Mouse (Mus musculus): ENCODE measurements around the gene Ahcyl1. TPM values are rescaled to one million over a fixed set of nuclear protein-coding genes. Genes with fewer than 3 reads are reported as not detected.
"Not testable (repeated sequence)": the region's sequence is repeated elsewhere in the genome, so short reads cannot be mapped to it uniquely, and the experiment has no call there.

Gene Ahcyl1
- total RNA-seq, 2 experiments from 2014 or later: 9.2 to 21.7 TPM

- no peak for ATAC-seq (replicated peaks; ENCODE audit: low FRiP score, poor library complexity, severe bottlenecking)
Measured at GRCm38 (mm10) chr3:107664641-107665040, 31.7 kb downstream of the Ahcyl1 start.

DNA sequence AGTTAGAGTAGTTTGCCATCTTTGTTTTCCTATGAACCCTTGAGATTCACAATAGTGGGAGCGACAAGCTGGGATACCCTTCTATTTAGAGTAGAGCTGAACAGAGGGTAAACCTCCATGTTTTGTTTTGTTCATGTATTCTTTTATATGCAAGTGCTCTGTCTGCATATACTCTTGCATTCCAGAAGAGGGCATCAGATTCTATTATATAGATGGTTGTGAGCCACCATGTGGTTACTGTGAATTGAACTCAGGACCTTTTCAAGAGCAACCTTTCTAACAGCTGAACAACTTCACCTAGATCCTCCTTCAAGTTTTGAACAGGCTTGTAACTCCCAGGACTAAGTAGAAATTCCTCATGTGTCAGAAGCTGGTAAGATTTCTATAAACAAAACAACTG lies 37.4 kb downstream of the Ahcyl1 start:
- ATAC-seq (replicated peaks; ENCODE audit: low FRiP score, poor library complexity, severe bottlenecking): no peak

DNA sequence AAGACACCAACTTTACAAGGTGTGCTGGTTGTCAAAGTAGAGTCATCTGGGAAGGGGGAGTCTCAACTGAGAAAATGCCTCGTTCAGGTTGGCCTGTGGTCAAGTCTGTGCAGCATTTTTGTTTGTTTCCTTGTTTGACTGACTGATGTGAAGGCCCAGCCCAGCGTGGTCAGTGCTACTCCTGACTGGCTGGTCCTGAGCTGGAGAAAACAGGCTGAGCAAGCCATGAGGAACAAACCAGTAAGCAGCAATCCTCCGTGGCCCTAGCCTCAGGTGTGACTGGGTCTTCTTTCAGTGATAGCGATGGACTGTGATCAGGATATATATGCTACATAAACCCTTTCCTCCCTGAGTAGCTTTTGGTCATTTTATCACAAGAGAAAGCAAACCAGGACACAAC lies 39.5 kb downstream of the Ahcyl1 start:
- no peak for ATAC-seq (replicated peaks; ENCODE audit: low FRiP score, poor library complexity, severe bottlenecking)

GRCm38 (mm10) chr3:107656151-107656550 lies 40.2 kb downstream of the Ahcyl1 start:
- ATAC-seq (replicated peaks; ENCODE audit: low FRiP score, poor library complexity, severe bottlenecking): no peak

GRCm38 (mm10) chr3:107655491-107655890 lies 40.9 kb downstream of the Ahcyl1 start:
- ATAC-seq (replicated peaks; ENCODE audit: low FRiP score, poor library complexity, severe bottlenecking): no peak

DNA sequence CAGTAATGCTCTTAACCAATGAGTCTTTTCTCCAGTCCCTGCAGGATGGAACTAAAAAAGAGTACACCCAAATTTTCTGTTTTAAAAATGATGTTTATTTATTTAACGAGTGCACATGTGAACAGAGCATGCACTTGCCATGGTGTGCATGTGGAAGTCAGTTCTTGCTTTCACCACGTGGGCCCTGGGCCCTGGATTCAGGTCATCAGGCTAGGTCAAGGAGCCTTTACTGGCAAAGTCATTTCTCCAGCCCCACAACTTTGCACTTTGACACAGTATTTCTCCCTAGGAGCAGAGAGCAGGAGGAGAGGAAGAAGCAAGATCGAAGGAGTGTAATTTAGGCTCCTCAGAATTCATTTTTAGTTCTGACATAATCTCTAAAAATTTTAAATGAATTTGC lies 41.5 kb downstream of the Ahcyl1 start:
- no peak for ATAC-seq (replicated peaks; ENCODE audit: low FRiP score, poor library complexity, severe bottlenecking)

GRCm38 (mm10) chr3:107652968-107653367 lies 43.4 kb downstream of the Ahcyl1 start:
- no peak for ATAC-seq (replicated peaks; ENCODE audit: low FRiP score, poor library complexity, severe bottlenecking)

GRCm38 (mm10) chr3:107650276-107650675 lies 46.1 kb downstream of the Ahcyl1 start:
- not testable (repeated sequence) for ATAC-seq (replicated peaks; ENCODE audit: low FRiP score, poor library complexity, severe bottlenecking)

DNA sequence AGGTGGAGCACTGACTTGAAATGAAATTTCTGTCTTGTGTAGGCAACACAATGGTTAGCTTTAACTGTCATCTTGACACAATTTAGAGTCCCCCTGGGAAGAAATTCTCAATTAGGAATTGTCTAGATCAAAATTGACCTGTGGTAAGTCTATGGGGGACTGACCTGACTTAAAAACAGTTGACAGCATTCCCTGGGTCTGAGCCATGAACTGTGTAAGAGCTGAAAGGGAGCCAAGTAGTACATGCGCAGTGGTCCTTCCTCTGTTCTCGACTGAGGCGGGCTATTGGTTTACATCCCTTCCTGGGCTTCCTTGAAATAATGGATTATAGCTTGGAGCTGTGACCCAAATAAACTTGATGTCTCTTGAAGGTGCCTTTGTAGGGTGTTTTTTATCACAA lies 49.4 kb downstream of the Ahcyl1 start:
- no peak for ATAC-seq (replicated peaks; ENCODE audit: low FRiP score, poor library complexity, severe bottlenecking)

GRCm38 (mm10) chr3:107637606-107638172 lies 58.7 kb downstream of the Ahcyl1 start:
- ATAC-seq (replicated peaks; ENCODE audit: low FRiP score, poor library complexity, severe bottlenecking): no peak

- no peak for ATAC-seq (replicated peaks; ENCODE audit: low FRiP score, poor library complexity, severe bottlenecking)
Measured at GRCm38 (mm10) chr3:107636236-107636635, 60.1 kb downstream of the Ahcyl1 start.

DNA sequence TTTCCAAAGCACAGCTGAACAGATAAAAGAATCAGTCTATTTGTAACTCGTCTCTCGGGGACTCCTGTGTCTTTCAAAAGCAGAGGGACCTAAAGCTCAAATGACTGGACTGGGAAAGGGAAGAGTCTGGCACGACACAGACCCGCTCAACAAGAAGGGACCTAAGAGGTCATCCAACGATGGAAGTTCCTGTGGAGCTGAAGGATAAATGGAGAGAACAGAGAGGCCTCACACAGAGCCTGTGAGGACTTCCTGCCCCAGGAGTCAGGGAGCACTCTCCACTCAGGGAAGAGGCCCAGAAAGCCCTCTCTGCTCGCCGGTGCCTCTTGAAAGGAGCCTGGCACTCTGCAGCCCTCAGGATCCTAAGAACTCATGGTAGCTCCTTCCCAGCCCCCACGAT lies 60.5 kb downstream of the Ahcyl1 start:
- no peak for ATAC-seq (replicated peaks; ENCODE audit: low FRiP score, poor library complexity, severe bottlenecking)

- ATAC-seq (replicated peaks; ENCODE audit: low FRiP score, poor library complexity, severe bottlenecking): no peak
Measured at GRCm38 (mm10) chr3:107633906-107634305, 62.5 kb downstream of the Ahcyl1 start.

- ATAC-seq (replicated peaks; ENCODE audit: low FRiP score, poor library complexity, severe bottlenecking): no peak
Measured at GRCm38 (mm10) chr3:107632786-107633185, 63.6 kb downstream of the Ahcyl1 start.

GRCm38 (mm10) chr3:107631523-107631958 lies 64.8 kb downstream of the Ahcyl1 start, which contains the start of gene Strip1:
TSS of gene Strip1 (minus strand) at chr3:107631694.
- peak; percentile 97 for ATAC-seq (replicated peaks; ENCODE audit: low FRiP score, poor library complexity, severe bottlenecking)

DNA sequence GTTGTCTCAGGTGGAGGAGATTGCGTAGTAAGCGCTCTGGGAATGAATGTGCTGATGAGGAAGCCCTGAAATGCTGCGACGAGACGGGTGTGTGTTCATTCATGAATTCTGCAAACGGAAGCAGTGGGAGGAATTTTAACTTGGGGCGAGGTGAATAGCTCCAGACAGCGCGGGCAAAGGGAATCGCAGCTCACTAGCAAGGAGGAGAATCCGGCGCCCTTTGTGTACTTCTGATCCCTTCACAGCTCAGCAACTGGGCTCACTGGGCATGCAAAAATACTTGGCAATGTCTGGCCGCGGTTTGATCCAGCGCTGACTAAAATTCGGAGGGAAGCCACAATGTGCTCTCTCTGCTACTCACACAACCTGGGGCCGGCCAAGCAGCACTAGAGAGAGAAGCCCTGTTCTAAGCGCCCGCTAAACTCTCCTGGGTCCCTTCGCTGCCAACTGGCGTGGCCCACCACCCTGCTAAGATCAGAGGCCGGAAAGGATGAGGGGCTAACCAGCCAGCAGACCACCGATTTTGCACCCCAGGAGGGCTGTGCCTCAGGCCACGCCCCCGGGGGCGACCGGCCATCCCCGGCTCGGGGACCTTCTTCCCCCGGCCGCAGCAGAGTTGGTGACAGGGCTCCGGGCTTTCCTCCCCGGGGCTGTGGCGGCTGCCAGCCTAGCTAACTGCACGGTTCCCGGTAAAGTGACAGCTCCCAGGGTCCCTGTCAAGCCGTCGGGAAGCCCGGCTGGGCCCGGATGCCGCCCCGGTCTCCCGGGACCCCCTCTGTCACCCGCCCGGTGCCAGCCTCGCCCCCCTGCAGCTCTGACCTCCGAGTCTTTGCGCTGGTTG lies 65.5 kb downstream of the Ahcyl1 start, which contains the start of gene Gm10961:
TSS of gene Gm10961 (plus strand) at position 641 of the 841 bp plus-strand sequence.
- peak; percentile 31; the same call in 1 of the 2 replicates for ATAC-seq (replicated peaks; ENCODE audit: low FRiP score, poor library complexity, severe bottlenecking)

- no peak for ATAC-seq (replicated peaks; ENCODE audit: low FRiP score, poor library complexity, severe bottlenecking)
Measured at GRCm38 (mm10) chr3:107629411-107629810, 66.9 kb downstream of the Ahcyl1 start.

GRCm38 (mm10) chr3:107628551-107628950 lies 67.8 kb downstream of the Ahcyl1 start:
- no peak for ATAC-seq (replicated peaks; ENCODE audit: low FRiP score, poor library complexity, severe bottlenecking)

- ATAC-seq (replicated peaks; ENCODE audit: low FRiP score, poor library complexity, severe bottlenecking): no peak
Measured at GRCm38 (mm10) chr3:107627641-107628040, 68.7 kb downstream of the Ahcyl1 start.

DNA sequence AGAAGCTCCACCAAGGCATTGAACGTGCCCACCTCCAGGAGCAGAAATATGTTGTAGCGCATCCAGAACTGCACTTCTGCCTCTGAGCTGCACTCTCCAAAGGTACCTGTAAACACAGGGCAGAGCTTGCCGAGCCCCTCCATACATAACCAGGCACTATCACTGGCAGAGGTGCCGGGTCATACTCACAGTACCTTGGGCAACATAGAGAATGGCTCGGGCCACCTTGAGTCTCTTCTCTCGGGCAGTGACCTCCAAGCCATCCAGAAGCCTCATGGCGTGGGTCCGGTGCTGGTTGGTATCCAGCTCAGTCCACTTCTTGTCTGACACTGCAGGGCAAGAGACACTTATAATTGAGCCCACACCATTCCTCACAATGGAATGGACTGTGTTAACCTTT lies 69.6 kb downstream of the Ahcyl1 start:
- no peak for ATAC-seq (replicated peaks; ENCODE audit: low FRiP score, poor library complexity, severe bottlenecking)

GRCm38 (mm10) chr3:107625536-107625935 lies 70.8 kb downstream of the Ahcyl1 start:
- no peak for ATAC-seq (replicated peaks; ENCODE audit: low FRiP score, poor library complexity, severe bottlenecking)

Data from erythroblast, adult 5-6 weeks (primary cell).